ENCODE assay signal across 8 mouse cellular contexts in the genomic region with DNA sequence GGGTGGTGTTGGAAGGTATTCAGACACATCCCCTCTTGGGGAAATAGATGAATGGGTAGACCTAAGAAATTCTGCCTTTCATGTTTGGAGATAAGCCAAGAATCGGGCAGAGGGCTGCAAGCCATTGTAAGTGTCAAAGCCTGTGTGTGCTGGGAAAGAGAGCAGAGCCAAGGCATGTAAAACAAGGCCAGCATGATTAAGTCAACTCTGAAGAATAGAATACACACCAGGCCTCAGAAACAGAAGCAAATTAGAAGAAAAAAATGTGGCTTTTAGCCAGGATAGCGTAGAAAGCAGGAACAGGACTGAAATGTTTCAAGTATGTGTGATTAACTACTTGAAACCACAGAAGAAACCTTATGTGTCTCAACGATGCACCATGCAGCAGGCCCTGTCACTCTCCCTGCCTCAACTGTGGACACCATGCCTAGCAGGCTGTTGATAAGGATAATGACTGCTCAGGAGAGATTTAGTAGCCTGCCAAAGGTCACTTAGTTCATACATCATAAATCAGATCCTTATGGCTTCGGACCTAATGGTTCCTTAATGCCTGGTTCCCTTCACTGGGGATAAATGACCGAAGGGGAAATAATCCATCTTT.
DNase-seq lines count a peak whose midpoint lies in the region; ATAC-seq and TF ChIP-seq lines count a peak whose summit lies in the region.

No protein-coding gene starts in this region.

- peak; percentile 61; the same call in 1 of the 2 replicates for ATAC-seq in kidney, postnatal 0 days (replicated peaks; ENCODE audit: low FRiP score, low read depth)
- peak; percentile 79 for ATAC-seq in forebrain, postnatal 0 days
- ATAC-seq in midbrain, embryonic 15.5 days (replicated peaks) = peak; percentile 70
- ATAC-seq in monocyte, adult 5-6 weeks (replicated peaks; ENCODE audit: insufficient number of reproducible peaks, low FRiP score, low TSS enrichment, poor library complexity, severe bottlenecking) = no peak

- no peaks in the 10 kb centered on the region for H3K27me3 ChIP-seq in kidney, postnatal 0 days (ENCODE audit: insufficient read depth, low read length)
- no peaks in the 10 kb centered on the region for H3K27me3 ChIP-seq in forebrain, postnatal 0 days (ENCODE audit: insufficient read depth, low read length)
- no peaks in the 10 kb centered on the region for H3K27me3 ChIP-seq in midbrain, embryonic 15.5 days (replicated peaks)

- no peak for TF ChIP-seq CTCF in kidney, postnatal 0 days (IDR thresholded peaks at IDR 0.05; ENCODE audit: low read depth)
- no peak for TF ChIP-seq CTCF in forebrain, postnatal 0 days (IDR thresholded peaks at IDR 0.05; ENCODE audit: low read depth)

- peak; percentile 80 for DNase-seq in kidney, postnatal 0 days (ENCODE audit: low spot score)
- DNase-seq in kidney, postnatal 36 days = no peak
- peak; percentile 13 to 19 for DNase-seq in adrenal gland, postnatal 36 days
- DNase-seq in forebrain, postnatal 0 days = peak; percentile 40
- DNase-seq in cerebellum, adult 9-11 months = no peak
- DNase-seq in frontal cortex, postnatal 25 days (ENCODE audit: low spot score in 2 of 2) = no peak

- H3K9ac ChIP-seq in kidney, postnatal 0 days (ENCODE audit: low read depth, low read length) = no peak overlapping the region
- no peak overlapping the region for H3K9ac ChIP-seq in forebrain, postnatal 0 days
- no peak overlapping the region for H3K9ac ChIP-seq in midbrain, embryonic 15.5 days

- H3K27ac ChIP-seq in kidney, postnatal 0 days = no peak overlapping the region
- H3K27ac ChIP-seq in forebrain, postnatal 0 days (ENCODE audit: low read depth, low read length) = no peak overlapping the region
- H3K27ac ChIP-seq in midbrain, embryonic 15.5 days = no peak overlapping the region

- no peaks in the 10 kb centered on the region for H3K4me1 ChIP-seq in kidney, postnatal 0 days (replicated peaks; ENCODE audit: insufficient read depth, low read length)
- no peaks in the 10 kb centered on the region for H3K4me1 ChIP-seq in forebrain, postnatal 0 days (ENCODE audit: insufficient read depth)
- no peaks in the 10 kb centered on the region for H3K4me1 ChIP-seq in midbrain, embryonic 15.5 days

- H3K4me2 ChIP-seq in kidney, postnatal 0 days (ENCODE audit: low read length) = no peak overlapping the region
- no peak overlapping the region for H3K4me2 ChIP-seq in forebrain, postnatal 0 days (ENCODE audit: low read depth)
- H3K4me2 ChIP-seq in midbrain, embryonic 15.5 days = no peak overlapping the region

- no peaks in the 10 kb centered on the region for H3K9me3 ChIP-seq in kidney, postnatal 0 days (replicated peaks; ENCODE audit: low read length)
- H3K9me3 ChIP-seq in forebrain, postnatal 0 days (ENCODE audit: low read length) = no peaks in the 10 kb centered on the region
- H3K9me3 ChIP-seq in midbrain, embryonic 15.5 days = no peaks in the 10 kb centered on the region

- no peak overlapping the region for H3K4me3 ChIP-seq in kidney, postnatal 0 days (replicated peaks; ENCODE audit: low read depth, low read length)
- no peak overlapping the region for H3K4me3 ChIP-seq in forebrain, postnatal 0 days (ENCODE audit: low read depth, low read length)
- no peak overlapping the region for H3K4me3 ChIP-seq in midbrain, embryonic 15.5 days

- WGBS in kidney, postnatal 0 days = 18% methylated on average over 5 of the region's 5 CpGs
- 37% methylated on average over 5 of the region's 5 CpGs for WGBS in forebrain, postnatal 0 days
- 60% methylated on average over 5 of the region's 5 CpGs for WGBS in midbrain, embryonic 15.5 days

- no peaks in the 10 kb centered on the region for H3K36me3 ChIP-seq in kidney, postnatal 0 days (ENCODE audit: insufficient read depth, low read length)
- no peaks in the 10 kb centered on the region for H3K36me3 ChIP-seq in forebrain, postnatal 0 days (ENCODE audit: insufficient read depth)
- H3K36me3 ChIP-seq in midbrain, embryonic 15.5 days (replicated peaks) = no peaks in the 10 kb centered on the region

Comparison
In these comparisons a context has a peak if more than half of its experiments do, and no peak if none do; other contexts are left out.
1. DNase-seq: peak in kidney, postnatal 0 days (single experiment), adrenal gland, postnatal 36 days (2 of 2) and forebrain, postnatal 0 days (single experiment); none in kidney, postnatal 36 days (0 of 2), cerebellum, adult 9-11 months (single experiment) and frontal cortex, postnatal 25 days (0 of 2).